17 mouse cellular contexts compared by ENCODE assay signal in the genomic region with DNA sequence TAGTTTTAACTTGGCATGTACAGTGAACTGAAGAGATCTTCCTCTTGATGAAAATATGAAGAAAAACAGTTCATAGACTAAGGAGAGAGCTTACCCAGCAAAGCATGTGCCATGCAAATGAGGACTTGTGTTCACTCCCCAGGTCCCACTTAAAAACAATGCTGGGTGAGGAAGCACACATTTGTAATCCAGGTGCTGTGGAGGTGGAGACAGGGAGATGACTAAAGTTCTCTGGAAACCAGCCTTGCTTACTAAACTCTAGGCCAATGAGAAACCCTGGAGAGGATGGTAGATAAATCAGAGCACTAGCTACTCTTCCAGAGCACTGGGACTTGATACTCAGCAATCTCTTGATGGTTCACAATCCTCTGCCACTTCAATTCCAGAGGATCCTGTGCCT.
"Had no signal": no experiment of that assay in that cellular context is flagged by ENCODE, and none has a peak within 500 bp of the region (broad histone marks: within the 10 kb centered on the region; RNA-seq: fewer than 3 reads in every experiment).

No protein-coding gene starts in this region.

- DNase-seq: cerebellum, adult 8-10 months; cerebellum, adult 9-10 months; cerebellum, adult 9-11 months; cerebellum, postnatal 10 days; cerebellum, postnatal 14 days; cerebellum, postnatal 25 days; cerebellum, postnatal 36 days; embryo, embryonic 11 days; forebrain, postnatal 0 days; gastrocnemius, adult 2 months; gastrocnemius, postnatal 10 days; gastrocnemius, postnatal 14 days; gastrocnemius, postnatal 25 days; gastrocnemius, postnatal 36 days; heart, adult 11 months; heart, adult 18-20 months; heart, adult 2 months had no signal
